Mouse (Mus musculus): ENCODE measurements around the gene Oaz3.

Oaz3 gene

GRCm38 (mm10) chr3:94387391-94387790, 56.3 kb downstream of the Oaz3 start:
- DNase-seq (ENCODE audit: low spot score), result no peak

DNA sequence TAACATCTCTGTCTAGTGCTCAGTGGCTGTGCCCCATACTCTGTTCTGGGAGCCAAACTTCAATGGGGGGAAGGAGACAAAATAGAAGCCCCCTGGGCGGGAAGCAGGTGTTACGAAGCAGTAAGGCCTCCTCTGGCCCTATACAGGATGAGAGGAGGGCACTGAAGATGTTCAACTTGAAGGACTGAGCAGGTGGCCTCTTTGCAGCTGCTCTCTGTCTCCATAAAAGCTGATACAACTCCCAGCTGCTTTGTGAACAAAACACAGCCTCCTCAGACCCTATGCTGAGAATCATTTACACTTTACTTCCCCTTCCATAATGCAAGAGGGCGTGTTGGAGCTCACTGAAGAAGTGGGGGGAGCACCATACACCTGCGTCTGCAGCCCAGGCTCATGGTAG, 57.0 kb downstream of the Oaz3 start:
- DNase-seq (ENCODE audit: low spot score), result no peak

- no peak for DNase-seq (ENCODE audit: low spot score)
These were observed 60.2 kb downstream of the Oaz3 start for GRCm38 (mm10) chr3:94383476-94383875.
